Mouse (Mus musculus): ENCODE measurements around the gene Ccz1.

Gene Ccz1

GRCm38 (mm10) chr5:143943231-143944125 is 71.2 kb downstream of the Ccz1 start:
- DNase-seq (ENCODE audit: low read depth, low spot score) = no peak

- no peak for DNase-seq (ENCODE audit: low read depth, low spot score)
These were observed 73.1 kb downstream of the Ccz1 start for GRCm38 (mm10) chr5:143941588-143941987.
